Mouse (Mus musculus) kidney, postnatal 14 days (tissue): ENCODE measurements around the gene Lyar.

ENCODE experiments used
- DNase-seq: peaks from one replicate; pipeline ENCODE4 v3.0.0; 2022; ENCODE audit warnings: mixed read lengths

Lyar gene

DNA sequence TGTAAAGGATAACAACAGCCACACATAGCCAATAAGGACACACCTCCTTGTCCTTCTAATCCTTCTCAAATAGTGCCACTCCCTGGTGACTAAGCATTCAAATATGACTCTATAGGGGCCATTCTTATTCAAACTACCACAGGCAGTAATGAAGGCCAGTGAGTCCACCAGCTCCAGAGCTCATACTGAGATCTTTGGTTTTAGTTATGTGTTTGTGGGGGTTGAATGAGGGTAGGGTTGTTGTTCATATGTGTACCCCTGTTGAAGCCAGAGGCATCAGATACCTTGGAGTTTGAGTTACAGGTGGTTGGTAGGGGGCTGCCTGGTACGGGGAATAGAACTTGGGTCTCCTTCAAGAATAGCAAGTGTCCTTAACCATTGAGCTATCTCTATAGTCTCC lies 36.3 kb downstream of the Lyar start:
- no peak for DNase-seq

DNA sequence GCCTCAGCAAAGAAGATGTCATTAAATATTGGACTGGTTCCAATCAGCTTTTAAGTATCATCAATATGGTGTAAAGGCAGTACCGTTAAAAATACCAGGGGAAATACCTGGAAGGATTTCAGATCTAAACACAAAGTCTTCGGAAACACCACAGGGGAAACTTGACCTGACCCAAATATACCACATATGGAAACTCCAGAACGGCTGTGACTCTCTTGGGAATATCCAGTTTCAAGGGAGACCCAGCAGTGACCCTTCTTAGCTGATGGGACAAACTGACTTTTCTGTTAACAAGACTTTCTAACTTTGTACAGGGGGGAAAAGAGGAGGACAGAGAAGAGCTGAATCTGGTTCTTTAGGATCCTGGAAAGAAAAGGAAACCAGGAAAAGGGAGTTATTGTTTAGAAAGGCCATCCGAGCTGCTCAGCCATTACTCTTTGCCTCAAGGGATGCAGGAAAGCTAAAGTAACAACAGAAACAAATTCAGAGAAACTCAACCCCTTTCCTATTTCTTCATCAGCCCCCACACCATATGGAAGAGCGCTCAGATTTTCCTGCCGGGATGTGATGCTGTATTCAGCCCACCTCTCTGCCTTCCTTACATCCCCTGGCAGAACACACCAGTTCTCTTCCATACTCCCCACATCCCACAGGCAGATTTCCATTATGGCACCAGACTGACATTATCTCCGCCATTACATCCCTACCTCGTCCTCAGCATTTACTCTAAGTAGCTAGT lies 37.9 kb downstream of the Lyar start:
- no peak for DNase-seq

DNA sequence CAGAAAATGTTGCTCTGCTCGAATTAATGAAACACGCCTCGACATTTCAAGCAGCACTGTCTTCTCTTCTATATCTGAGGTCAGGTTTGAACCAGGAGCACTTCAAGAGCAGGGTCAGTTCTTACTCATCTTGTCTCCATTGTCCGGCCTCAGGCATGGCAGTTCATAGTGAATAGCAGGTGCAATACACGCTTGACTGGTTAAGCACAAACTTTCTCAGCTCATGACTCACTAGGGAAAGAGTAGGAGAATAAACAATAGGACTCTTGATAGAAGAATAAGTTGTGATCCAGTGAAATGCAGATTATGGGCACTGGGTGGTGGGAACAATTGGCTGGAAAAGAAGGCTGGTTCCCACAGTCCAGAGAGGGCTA lies 38.5 kb downstream of the Lyar start:
- DNase-seq: no peak

DNA sequence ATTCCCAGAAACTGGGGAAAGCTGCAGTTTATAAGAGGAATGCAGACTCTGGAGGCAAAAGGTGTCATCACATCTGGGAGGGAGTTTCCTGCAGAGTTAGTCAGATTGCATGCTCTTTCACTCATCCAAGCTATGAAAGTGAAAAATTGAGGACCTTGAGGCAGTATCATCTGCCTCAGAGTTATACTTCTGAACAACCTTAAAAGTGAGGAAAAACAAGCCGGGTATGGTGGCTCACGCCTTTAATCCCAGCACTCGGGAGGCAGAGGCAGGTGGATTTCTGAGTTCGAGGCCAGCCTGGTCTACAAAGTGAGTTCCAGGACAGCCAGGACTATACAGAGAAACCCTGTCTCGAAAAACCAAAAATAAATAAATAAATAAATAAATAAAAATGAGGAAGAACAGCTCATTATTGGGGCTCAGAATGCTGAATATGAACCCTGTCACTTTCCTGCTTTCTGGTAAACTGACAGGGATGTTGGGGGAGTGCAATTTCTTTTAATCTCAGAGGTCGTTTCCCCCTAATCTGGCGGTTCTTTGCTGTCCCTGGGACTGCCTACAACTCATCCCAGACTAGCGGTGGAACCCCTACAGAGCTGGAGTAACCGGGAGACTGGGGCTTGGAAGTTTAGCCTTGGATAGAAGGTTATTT lies 39.3 kb downstream of the Lyar start:
- no peak for DNase-seq

DNA sequence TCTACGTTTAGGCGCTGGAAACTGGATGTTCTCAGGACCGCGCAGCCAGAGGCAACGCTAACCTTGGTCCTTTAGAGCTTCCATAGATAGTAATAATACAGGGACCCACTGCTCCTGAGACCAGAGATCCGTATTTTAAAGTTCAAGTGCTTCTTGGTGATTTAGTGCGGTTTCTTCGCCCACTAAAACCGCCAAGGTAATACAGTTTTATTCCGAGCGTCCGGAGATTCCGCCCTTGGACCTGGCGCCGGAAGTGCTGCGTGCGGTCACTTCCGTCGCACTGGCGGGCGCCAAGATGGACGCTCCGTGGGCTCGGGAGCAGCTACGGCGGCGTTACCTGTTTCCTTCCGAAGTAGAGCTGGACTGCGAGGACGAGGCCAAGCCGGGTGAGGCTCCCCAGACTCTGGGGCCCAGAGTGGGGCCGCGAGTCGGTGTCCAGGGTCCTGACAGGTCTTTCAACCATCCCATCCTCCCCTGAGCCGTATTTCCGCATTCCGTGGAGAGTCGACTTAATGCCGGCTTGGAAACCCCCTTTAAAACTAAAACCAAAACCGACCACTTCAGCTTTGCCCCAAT lies 39.9 kb downstream of the Lyar start, which contains the start of gene Tmem128:
Tmem128 (plus strand) TSS at position 79 of the 576 bp plus-strand sequence.
- peak; percentile 77 for DNase-seq

DNA sequence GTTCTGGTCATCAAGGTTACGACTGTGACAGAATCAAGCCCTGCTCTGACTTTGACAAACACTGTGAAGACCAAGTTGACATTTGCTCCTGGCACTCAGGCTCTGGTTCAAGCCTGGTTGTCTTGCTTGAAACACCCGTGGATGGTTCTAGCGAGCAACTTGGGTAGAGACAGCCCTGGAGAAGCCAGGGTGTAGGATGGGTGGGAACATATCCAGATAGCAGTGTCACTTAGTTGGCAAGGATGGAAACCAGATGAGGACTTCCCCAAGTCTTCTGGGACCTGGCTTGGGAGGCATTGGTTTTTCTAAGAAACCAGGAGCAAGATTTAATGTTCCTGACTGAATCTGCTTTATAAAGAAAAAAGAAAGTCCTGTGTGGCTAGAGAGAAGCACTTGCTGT lies 50.7 kb downstream of the Lyar start:
- no peak for DNase-seq

DNA sequence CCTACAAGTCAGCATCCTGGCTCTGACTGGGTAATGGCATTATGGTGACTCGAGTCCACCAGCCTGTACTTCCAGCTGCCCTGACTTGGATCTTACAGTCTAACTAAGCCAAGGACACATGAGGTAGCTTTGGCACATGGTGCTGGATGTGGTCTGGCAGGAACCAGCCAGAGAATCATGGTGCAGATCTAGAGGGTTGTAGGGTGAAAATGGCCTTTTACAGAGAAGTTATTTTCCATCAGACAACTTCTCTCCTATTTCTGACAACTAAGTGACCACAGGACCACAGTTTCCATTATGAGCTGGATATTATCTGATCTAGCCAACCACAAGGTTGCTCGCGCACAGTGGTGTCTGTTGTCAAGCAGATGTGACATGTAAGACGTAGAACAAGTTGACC lies 53.6 kb downstream of the Lyar start:
- DNase-seq: no peak

DNA sequence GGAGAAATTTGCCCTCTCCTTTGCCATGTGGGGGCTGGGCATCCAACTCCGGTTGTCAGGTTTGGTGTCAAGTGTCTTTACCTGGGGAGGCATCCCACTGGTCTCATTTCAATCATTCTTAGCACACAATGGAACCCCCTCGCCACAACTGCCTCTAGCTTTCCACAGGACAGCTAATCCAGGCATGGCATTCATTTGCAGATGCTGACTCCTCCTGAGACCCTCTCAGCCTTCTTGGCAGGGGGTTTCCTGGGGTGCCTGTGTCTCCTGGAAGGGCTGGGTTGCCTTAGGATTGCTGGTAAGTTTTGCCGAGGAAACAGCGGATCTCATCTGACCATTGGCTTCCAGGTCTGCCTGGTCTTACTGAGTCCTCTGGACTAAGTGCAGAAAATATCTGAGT lies 55.5 kb downstream of the Lyar start, which contains the start of gene Otop1:
Otop1 (plus strand) TSS at position 202 of the 400 bp plus-strand sequence.
- DNase-seq: no peak

DNA sequence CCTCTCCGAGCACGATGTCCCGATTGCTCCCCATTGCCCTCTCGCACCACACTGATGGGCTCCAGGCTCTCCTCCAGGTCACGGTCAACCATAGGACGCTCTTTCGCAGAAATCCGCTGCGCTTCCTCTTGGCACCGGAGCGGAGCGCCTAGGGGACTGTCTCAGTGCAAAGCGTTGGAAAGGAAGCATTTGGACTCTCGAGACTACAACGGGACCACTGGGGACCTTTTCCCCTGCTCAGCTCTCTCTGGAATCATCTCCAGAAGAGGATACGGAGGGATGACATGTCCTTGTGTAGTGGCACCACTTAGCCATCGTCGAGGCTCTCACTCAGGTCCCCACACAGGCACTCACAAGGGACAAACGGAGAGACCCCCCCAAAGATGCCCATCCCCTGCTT lies 56.2 kb downstream of the Lyar start:
- DNase-seq: no peak

DNA sequence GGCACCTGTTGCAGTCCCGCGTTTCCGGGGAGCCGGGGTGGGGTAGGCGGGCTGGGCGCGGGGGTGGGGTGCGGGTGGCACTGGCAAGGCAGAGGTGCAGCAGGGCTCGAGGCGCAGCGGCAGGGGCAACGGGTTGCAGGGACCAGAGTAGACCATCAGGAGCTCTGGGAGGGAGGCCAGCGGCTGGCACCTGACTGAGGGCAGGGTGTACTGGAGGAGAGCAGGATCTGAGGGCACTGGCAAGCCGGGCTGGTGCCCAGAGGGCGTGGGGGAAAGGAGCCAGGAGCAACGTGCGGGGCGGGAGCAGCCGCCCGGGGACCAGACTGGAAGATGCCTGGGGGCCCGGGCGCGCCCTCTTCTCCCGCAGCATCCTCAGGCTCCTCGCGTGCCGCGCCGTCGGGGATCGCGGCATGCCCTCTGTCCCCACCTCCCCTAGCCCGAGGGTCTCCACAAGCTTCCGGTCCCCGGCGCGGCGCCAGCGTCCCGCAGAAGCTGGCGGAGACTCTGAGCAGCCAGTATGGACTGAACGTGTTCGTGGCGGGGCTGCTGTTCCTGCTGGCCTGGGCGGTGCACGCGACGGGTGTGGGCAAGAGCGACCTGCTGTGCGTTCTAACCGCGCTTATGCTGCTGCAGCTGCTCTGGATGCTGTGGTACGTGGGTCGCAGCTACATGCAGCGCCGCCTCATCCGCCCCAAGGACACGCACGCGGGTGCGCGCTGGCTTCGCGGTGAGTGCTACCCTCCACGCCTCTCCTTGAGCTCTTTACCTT lies 57.0 kb downstream of the Lyar start:
- no peak for DNase-seq

DNA sequence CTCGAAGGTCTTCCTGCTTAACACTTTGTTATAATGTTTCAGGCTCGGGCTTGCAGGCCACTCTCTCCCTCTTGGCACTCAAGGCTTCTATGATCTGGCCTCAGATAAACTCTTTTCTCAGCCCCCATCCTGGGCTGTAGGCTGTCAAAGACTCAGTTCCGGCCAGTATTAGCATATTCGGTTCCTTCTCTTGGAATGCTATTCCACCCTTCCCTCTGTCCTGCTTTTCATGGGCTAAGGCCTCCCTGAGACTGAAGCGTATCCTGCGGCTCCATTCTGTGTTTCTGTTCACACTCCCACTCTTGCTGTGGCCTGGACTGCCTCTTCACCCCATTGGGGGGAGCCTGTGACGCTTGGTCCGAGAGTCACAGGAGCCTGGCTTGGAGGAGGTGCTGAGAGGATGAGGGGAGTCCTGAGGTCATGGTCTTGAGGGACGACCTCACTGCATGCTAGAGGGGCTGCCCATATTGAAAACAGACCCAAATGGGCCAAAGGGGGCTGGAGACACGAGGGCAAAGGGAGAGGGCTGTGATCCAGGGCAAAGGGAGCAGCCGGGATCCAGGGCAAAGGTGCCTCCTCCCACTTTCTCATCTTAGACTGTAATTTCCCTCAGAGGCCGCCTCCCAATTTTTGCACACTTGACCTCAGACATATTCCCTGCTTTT lies 57.8 kb downstream of the Lyar start:
- DNase-seq: no peak

DNA sequence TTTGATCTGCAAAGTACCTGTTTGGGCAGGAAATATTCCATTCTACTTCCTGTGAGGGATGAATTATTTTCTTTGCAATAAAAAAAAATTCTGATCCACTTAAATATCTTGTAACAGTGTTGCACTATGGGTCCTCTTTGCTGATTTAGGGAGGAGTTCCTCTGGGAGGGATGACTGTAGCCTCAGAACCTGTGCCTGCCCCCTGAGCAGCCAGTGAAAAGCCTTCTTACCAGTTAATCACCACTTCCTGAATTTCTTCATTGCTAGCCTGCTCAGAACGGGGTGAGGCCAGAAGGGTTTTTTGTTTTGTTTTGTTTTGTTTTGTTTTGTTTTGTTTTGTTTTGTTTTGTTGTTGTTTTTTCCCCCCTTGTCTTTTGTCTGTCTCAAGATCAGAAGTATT lies 59.8 kb downstream of the Lyar start:
- no peak for DNase-seq
